Mouse (Mus musculus): ENCODE measurements around the gene Ppp1r27. TPM values are rescaled to one million over a fixed set of nuclear protein-coding genes. Genes with fewer than 3 reads are reported as not detected.

Gene Ppp1r27
- polyA plus RNA-seq, 1 experiment = not detected

DNA sequence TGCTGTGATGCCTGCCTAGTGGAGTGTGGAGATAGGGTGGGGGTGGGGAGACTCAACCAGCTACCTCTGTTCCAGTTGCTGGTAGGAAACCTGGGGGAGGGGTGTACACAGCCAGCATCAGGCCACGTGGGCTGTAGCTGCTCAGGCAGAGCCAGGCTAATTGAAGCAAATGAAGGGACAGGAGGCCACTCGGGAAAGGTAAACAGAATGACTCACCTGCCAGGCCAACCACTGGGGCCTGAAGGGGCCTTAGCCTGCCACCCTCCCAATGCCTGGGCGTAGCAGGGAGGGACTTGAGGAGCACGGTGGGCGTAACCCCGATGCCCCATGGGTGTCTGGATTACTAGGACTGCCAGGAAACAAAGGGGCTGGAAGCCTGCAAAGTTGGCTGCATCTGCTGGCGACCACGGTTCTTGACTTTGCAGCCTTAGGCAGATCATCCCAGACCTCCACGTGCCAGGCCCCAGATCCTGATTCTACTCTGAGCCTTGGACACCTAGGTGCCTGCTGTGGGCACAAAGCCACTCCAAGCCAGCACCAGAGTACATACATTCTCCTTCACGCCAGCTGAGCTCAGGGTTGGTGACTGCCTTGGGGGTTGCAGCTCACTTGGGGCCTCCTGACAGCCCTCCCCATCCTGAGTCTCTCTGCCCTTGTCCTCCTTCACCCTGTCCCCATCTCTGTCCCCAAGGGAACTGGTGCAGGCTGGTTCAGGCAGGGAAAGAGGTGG is 11.5 kb downstream of the Ppp1r27 start:
- no peak for TF ChIP-seq POLR2A (IDR thresholded peaks at IDR 0.05; ENCODE audit: insufficient read depth, low read depth, low read length)
- no peak for TF ChIP-seq CTCF (IDR thresholded peaks at IDR 0.05; ENCODE audit: insufficient read depth, low read depth, low read length)
- Histone ChIP-seq H3K27ac (ENCODE audit: insufficient read depth, low read depth, low read length) (no peak overlapping the region), H3K4me1 (ENCODE audit: control insufficient read depth, insufficient read depth, low read length) (peaks cover 16% of the 10 kb centered on the region), H3K4me3 (ENCODE audit: insufficient read depth, low read depth, low read length) (no peak overlapping the region)
- WGBS = 21% methylated on average over 10 of the region's 10 CpGs

- peaks cover 16% of the 10 kb centered on the region for H3K4me1 ChIP-seq (ENCODE audit: control insufficient read depth, insufficient read depth, low read length)
- no peak overlapping the region for H3K27ac ChIP-seq (ENCODE audit: insufficient read depth, low read depth, low read length)
- TF ChIP-seq CTCF (IDR thresholded peaks at IDR 0.05; ENCODE audit: insufficient read depth, low read depth, low read length) (no peak), POLR2A (IDR thresholded peaks at IDR 0.05; ENCODE audit: insufficient read depth, low read depth, low read length) (no peak)
- WGBS = 54% methylated on average over 8 of the region's 8 CpGs
- H3K4me3 ChIP-seq (ENCODE audit: insufficient read depth, low read depth, low read length) = no peak overlapping the region
Measured at GRCm38 (mm10) chr11:120538955-120539284, 12.0 kb downstream of the Ppp1r27 start.

DNA sequence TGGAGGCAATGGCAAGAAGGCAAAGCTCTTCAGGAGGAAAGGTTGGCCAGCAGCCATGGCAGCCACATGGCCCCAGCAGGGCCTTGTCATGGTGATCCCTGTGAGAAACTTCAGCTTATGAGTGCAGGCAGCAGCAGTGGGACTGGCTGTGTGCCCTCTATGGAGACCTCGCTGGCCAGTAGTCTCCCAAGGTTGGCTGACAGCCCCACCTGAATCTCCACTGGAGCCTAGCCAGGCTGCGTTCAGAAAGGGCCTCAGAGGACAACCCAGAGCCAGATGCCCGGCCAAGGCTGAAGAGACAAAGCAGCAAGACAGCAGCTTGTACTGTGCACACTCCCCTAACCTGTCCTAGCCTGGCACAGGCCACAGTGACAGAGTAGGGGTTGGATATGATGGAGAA is 12.4 kb downstream of the Ppp1r27 start:
- WGBS = 26% methylated on average over 3 of the region's 3 CpGs
- no peak for TF ChIP-seq POLR2A (IDR thresholded peaks at IDR 0.05; ENCODE audit: insufficient read depth, low read depth, low read length)
- TF ChIP-seq CTCF (IDR thresholded peaks at IDR 0.05; ENCODE audit: insufficient read depth, low read depth, low read length) = no peak
- Histone ChIP-seq H3K4me1 (ENCODE audit: control insufficient read depth, insufficient read depth, low read length) (peaks cover 16% of the 10 kb centered on the region), H3K27ac (ENCODE audit: insufficient read depth, low read depth, low read length) (no peak overlapping the region), H3K4me3 (ENCODE audit: insufficient read depth, low read depth, low read length) (no peak overlapping the region)

GRCm38 (mm10) chr11:120535804-120536203 is 15.1 kb downstream of the Ppp1r27 start:
- Histone ChIP-seq H3K4me3 (ENCODE audit: insufficient read depth, low read depth, low read length) (no peak overlapping the region), H3K4me1 (ENCODE audit: control insufficient read depth, insufficient read depth, low read length) (peaks cover 22% of the 10 kb centered on the region), H3K27ac (ENCODE audit: insufficient read depth, low read depth, low read length) (no peak overlapping the region)
- TF ChIP-seq CTCF (IDR thresholded peaks at IDR 0.05; ENCODE audit: insufficient read depth, low read depth, low read length) (no peak), POLR2A (IDR thresholded peaks at IDR 0.05; ENCODE audit: insufficient read depth, low read depth, low read length) (no peak)
- WGBS = 71% methylated on average over 3 of the region's 3 CpGs

- H3K4me3 ChIP-seq (ENCODE audit: insufficient read depth, low read depth, low read length) = no peak overlapping the region
- TF ChIP-seq POLR2A (IDR thresholded peaks at IDR 0.05; ENCODE audit: insufficient read depth, low read depth, low read length) (no peak), CTCF (IDR thresholded peaks at IDR 0.05; ENCODE audit: insufficient read depth, low read depth, low read length) (no peak)
- WGBS = 76% methylated on average over 3 of the region's 3 CpGs
- H3K27ac ChIP-seq (ENCODE audit: insufficient read depth, low read depth, low read length) = no peak overlapping the region
- H3K4me1 ChIP-seq (ENCODE audit: control insufficient read depth, insufficient read depth, low read length) = peaks cover 25% of the 10 kb centered on the region
Measured at GRCm38 (mm10) chr11:120535145-120535544, 15.8 kb downstream of the Ppp1r27 start.

DNA sequence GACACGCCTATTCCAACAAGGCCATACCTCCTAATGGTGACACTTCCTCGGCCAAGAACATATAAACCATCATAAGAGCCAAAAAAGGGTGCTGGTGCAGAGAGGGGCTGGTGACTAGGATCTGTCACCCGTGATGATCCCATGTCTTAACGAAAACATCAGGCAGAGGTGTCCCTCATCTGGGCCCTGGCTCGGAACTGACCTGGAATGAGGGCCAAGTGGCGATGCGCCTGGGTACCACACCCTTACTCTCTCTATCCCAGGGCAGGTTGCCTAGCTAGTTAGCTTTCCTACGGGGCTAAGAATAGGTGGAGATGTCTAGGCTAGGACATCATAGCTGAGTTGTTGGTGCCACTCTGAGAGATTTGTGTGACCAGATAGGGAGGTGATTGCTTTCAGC is 16.8 kb downstream of the Ppp1r27 start:
- no peak for TF ChIP-seq CTCF (IDR thresholded peaks at IDR 0.05; ENCODE audit: insufficient read depth, low read depth, low read length)
- no peak for TF ChIP-seq POLR2A (IDR thresholded peaks at IDR 0.05; ENCODE audit: insufficient read depth, low read depth, low read length)
- 87% methylated on average over 8 of the region's 8 CpGs for WGBS
- Histone ChIP-seq H3K4me3 (ENCODE audit: insufficient read depth, low read depth, low read length) (no peak overlapping the region), H3K27ac (ENCODE audit: insufficient read depth, low read depth, low read length) (no peak overlapping the region), H3K4me1 (ENCODE audit: control insufficient read depth, insufficient read depth, low read length) (peaks cover 17% of the 10 kb centered on the region)

GRCm38 (mm10) chr11:120531646-120532045 is 19.3 kb downstream of the Ppp1r27 start:
- H3K4me3 ChIP-seq (ENCODE audit: insufficient read depth, low read depth, low read length) = no peak overlapping the region
- 22% methylated on average over 9 of the region's 9 CpGs for WGBS
- TF ChIP-seq CTCF (IDR thresholded peaks at IDR 0.05; ENCODE audit: insufficient read depth, low read depth, low read length) (no peak), POLR2A (IDR thresholded peaks at IDR 0.05; ENCODE audit: insufficient read depth, low read depth, low read length) (no peak)

GRCm38 (mm10) chr11:120530085-120530964 is 20.6 kb downstream of the Ppp1r27 start, which contains the start of gene Gcgr:
Gene Gcgr (plus strand): TSS chr11:120530699.
- H3K4me3 ChIP-seq (ENCODE audit: insufficient read depth, low read depth, low read length) = no peak within 1 kb of the TSS
- peaks cover 9% of the 10 kb centered on the region for H3K4me1 ChIP-seq (ENCODE audit: control insufficient read depth, insufficient read depth, low read length)
- H3K27ac ChIP-seq (ENCODE audit: insufficient read depth, low read depth, low read length) = no peak within 1 kb of the TSS
- 10% methylated on average over 62 of the region's 62 CpGs for WGBS
- no peak for TF ChIP-seq POLR2A (IDR thresholded peaks at IDR 0.05; ENCODE audit: insufficient read depth, low read depth, low read length)
- TF ChIP-seq CTCF (IDR thresholded peaks at IDR 0.05; ENCODE audit: insufficient read depth, low read depth, low read length) = no peak

More at GRCm38 (mm10) chr11:120531646-120532045, 19.3 kb downstream of the Ppp1r27 start:
- H3K4me1 ChIP-seq (ENCODE audit: control insufficient read depth, insufficient read depth, low read length) = peaks cover 9% of the 10 kb centered on the region
- H3K27ac ChIP-seq (ENCODE audit: insufficient read depth, low read depth, low read length) = no peak overlapping the region

GRCm38 (mm10) chr11:120528903-120529302 is 22.0 kb downstream of the Ppp1r27 start:
- WGBS = 54% methylated on average over 4 of the region's 4 CpGs
- H3K4me3 ChIP-seq (ENCODE audit: insufficient read depth, low read depth, low read length) = no peak overlapping the region

More at GRCm38 (mm10) chr11:120528903-120529302, 22.0 kb downstream of the Ppp1r27 start:
- H3K27ac ChIP-seq (ENCODE audit: insufficient read depth, low read depth, low read length) = no peak overlapping the region
- TF ChIP-seq POLR2A (IDR thresholded peaks at IDR 0.05; ENCODE audit: insufficient read depth, low read depth, low read length) = no peak
- no peak for TF ChIP-seq CTCF (IDR thresholded peaks at IDR 0.05; ENCODE audit: insufficient read depth, low read depth, low read length)
- H3K4me1 ChIP-seq (ENCODE audit: control insufficient read depth, insufficient read depth, low read length) = peaks cover 9% of the 10 kb centered on the region

Data from olfactory bulb, adult 2 months (tissue).